Mouse (Mus musculus): ENCODE results near the gene Reep3.

Reep3 gene

DNA sequence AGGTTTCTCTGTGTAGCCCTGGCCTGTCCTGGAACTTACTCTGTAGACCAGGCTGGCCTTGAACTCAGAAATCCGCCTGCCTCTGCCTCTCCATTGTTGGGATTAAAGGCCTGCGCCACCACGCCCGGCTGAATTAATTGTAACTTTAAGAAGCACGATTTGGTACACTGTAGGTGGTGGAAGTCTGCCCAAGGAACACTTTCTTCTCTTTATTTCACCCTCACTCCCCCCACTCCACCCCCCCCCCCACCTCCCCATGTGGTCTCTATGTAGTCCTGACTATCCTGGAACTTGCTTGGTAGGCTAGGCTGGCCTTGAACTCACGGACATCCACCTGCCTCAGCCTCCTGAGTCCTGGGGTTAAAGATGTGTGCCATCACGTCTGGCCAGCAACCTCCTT, 47.1 kb downstream of the Reep3 start:
- no peak for DNase-seq

GRCm38 (mm10) chr10:67048871-67049615, 47.7 kb downstream of the Reep3 start:
- no peak for DNase-seq

- no peak for DNase-seq
Observed at GRCm38 (mm10) chr10:67047712-67048645, 48.8 kb downstream of the Reep3 start.

DNA sequence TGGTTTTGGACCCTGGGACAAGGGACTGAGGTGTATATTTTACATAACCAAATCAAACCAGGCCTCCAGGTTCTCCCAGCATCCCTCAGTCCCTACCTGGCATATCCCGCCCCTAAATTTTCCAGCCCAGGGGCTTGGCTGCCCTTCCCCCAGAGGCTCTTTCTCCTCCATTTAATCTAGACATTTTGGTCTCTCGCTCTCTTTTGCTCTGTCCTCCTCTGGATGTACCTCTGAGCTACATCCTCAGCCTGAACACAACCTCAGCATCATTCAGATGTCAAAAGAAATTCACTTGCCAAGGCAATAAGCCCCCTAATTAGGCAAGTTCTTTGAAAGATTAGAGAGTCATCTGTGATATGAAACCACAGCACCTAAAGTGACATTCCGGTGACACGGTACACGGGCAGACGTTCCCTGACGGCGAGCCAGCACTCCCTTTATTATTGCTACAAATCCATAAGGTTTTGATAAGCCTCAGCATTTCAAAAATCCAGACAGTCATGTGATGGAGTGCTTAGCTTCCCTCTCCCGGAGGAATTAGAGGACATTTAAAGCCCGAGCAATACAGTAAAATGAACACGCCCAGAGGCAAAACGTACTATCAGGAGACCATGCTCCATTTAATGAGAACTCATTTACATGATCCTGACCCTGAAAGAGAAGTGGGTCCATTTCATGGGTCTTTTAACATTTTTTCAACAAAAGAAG, 51.4 kb downstream of the Reep3 start:
- no peak for DNase-seq

- no peak for DNase-seq
Observed at GRCm38 (mm10) chr10:67044346-67044745, 52.4 kb downstream of the Reep3 start.

DNA sequence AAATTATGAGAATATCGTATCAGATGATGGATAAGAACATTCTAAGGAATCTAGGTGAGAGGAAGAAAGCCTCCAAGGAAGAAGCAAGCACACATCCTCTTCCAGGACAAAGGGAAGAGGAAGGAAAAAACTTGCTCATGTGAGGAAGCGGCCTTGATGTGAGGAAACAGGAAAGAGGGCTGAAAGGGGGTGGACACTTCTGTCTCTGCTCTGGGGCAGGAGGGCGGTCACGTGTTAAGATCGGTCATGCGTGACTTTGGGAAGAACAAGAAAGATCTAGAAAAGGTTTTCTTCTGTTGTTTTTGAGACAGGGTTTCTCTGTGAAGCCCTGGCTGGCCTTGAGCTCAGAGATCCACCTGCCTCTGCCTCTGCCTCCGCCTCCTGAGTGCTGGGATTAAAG, 53.5 kb downstream of the Reep3 start:
- DNase-seq: no peak

- no peak for DNase-seq
Observed at GRCm38 (mm10) chr10:67040410-67040809, 56.3 kb downstream of the Reep3 start.

- no peak for DNase-seq
Observed at GRCm38 (mm10) chr10:67039001-67039400, 57.7 kb downstream of the Reep3 start.

DNA sequence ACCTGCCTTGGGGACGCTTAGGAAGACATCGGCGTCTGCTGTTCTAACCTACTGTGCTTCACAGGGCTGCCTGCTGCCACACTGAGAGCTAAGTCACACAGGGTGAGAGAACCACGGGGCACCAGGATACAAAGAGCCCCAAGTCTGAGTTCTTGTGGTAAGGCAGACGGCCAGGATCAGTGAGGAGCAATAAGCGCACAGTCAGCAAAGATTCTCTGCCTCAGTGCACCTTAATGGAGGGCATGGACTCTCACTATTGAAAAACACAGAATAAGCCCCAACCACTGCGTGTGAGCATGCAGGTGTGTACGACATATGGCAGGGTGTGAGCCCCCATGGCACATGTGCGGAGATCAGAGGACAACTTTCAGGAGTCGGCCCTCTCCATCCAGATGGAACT, 60.2 kb downstream of the Reep3 start:
- no peak for DNase-seq

DNA sequence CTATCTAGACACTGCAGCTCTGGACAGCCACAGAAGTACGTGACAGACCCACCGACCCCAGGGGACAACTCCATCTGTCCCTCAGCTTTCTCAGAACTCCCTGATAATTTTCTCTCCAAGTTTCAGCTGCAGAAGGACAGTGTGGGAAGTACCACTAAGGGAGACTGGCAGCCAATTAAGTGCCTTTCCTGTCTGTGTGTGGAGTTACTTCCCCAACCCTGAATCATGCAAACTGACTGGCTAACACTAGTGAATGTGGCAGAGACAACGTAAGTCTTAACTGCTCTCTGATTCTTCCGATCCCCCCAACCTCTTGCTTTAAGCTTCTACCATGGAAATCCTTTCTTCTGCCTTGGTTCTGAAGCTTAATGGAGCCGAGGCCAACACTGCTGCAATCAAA, 60.6 kb downstream of the Reep3 start:
- DNase-seq: no peak

GRCm38 (mm10) chr10:67031186-67031585, 65.6 kb downstream of the Reep3 start:
- DNase-seq: no peak

DNA sequence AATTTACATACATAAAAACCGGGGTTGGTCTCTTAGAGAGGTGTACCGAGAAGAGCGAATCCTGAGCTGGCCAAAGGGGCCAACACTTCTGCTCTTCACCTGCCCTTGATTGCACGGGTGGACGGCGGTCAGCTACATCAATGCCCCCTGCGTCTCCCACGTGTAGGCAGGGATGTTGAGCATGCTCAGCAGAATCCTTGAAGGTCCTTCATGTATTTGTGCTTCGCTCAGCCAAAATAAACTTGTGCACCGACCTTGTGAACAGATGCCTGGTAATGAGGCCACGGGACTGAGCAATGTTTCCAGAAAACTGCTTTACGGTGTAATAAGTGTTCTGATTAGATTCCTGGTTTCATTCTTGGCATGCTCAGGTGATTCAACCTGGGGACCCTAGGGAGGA, 67.4 kb downstream of the Reep3 start:
- DNase-seq: peak; percentile 41

GRCm38 (mm10) chr10:67026375-67026774, 70.4 kb downstream of the Reep3 start:
- no peak for DNase-seq

- peak; percentile 88 for DNase-seq
Observed at GRCm38 (mm10) chr10:67025573-67026236, 71.0 kb downstream of the Reep3 start.

DNA sequence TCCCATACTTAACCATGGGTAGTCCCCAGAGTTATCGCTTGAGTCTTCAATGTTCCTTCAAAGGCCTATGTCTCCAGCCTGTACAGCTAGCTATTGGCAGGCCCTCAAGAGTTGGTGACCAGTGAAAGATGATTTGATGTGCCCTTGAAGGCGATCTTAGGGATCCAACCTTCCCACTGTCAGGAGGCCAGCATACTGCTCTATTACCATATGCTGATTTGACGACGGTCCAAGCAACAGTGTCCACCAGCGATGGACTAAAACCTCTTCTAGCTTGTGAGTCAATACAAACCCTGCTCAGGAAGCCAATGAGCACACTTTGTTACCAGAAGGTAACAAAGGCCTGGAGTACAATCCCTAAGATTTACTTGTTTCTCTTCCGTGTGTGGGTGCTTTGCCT, 72.4 kb downstream of the Reep3 start:
- DNase-seq: peak; percentile 92

GRCm38 (mm10) chr10:67023092-67023491, 73.7 kb downstream of the Reep3 start:
- DNase-seq: no peak

DNA sequence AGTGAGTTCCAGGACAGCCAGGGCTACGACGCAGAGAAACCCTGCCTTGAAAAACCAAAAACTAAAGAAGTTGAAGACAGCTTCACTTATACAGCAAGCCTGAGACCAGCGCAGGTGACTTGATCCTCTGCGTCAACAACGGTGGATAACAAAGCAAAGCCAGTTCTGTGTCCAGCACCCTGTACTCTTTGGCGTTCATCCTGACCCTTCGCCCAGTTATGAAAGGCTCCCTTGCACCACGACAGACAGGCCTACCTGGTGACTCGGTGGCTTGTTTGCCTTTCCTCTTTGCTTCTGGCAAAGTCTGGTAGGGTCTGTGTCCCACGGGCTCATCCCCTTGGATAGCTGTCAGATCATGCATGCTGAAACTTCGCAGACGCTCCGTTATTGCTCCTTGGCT, 75.3 kb downstream of the Reep3 start:
- no peak for DNase-seq

DNA sequence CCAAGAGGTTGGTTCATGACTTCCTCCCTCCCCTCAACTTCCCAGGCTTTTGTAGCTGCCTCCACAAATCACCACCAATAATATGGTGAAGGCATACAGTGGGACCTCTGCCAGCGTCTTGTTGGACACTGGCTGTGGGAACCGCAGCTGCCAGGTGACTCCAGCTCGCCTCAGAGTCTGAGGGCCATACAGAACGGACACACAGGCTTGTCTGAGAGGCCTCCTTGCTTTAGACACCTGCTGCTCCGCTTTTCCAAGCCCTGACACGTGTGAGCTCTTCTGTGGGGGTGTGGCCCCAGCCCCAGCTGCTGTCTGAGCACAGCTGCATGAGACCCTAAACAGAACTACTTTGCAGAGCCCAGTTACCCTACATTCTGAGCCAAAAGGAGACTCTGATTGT, 77.9 kb downstream of the Reep3 start:
- DNase-seq: no peak

DNA sequence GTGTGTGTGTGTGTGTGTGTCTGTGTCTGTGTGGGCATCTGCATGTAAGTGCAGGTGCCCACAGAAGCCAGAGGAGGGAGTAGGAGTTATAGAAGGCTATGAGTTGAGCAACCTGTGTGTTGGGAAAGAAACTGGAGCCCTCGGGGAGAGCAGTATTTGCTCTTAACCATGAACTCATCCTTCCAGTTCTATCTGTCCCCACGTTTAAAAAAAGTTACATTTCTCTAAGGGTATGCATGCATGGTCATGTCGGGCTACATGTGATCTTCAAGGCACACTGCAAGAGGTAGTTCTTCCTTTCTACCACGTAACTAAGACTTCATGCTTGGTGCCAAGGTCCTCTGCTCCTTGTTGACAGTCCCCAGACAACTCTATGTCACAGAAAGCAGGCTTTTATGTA, 78.9 kb downstream of the Reep3 start:
- no peak for DNase-seq

- DNase-seq: no peak
Observed at GRCm38 (mm10) chr10:67017315-67017714, 79.4 kb downstream of the Reep3 start.

- DNase-seq: no peak
Observed at GRCm38 (mm10) chr10:67016615-67017278, 80.0 kb downstream of the Reep3 start.

DNA sequence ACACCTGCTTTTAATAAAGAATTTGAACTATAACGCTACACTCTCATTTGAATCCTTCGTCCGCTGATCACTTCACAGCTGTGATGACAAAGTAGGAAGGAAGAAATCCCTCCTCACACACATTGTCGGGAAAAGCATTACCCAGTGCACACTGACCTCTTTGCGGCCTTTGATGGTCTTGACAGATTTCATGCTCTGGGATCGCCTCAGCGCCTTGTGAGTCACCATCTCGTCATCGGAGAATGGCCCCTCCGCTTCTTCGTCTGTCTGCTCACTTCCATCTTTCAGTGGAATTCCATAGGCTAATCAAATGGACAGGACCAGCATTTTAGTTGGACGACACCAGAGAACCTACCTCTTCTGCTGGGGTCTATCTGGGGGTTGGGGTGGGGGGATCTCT, 82.0 kb downstream of the Reep3 start:
- no peak for DNase-seq

All from cerebellum, adult 11-12 months (tissue).